Mouse (Mus musculus) myocyte (in vitro differentiated cells): ENCODE results near the gene Arhgef26. TPM values are rescaled to one million over a fixed set of nuclear protein-coding genes. Genes with fewer than 3 reads are reported as not detected.

Source experiments
- H3K27me3 ChIP-seq: one replicate; pipeline ENCODE4 v1.6.1; 2011; ENCODE audit not compliant: control insufficient read depth, insufficient read depth, insufficient read length
- H3K36me3 ChIP-seq: one replicate; pipeline ENCODE4 v1.6.1; 2011; ENCODE audit not compliant: control insufficient read depth, insufficient read depth
- H3K4me2 ChIP-seq: one replicate; pipeline ENCODE4 v1.6.1; 2011; ENCODE audit warnings: low read depth, control low read depth
- H3K4me3 ChIP-seq: one replicate; pipeline ENCODE4 v1.5.1; 2011; ENCODE audit warnings: mild to moderate bottlenecking, control low read depth, moderate library complexity
- H3K79me2 ChIP-seq: one replicate; pipeline ENCODE4 v1.6.1; 2011; ENCODE audit not compliant: control insufficient read depth, insufficient read depth
- H3ac ChIP-seq: one replicate; pipeline ENCODE4 v1.6.1; 2011; ENCODE audit not compliant: control insufficient read depth, insufficient read length
- CEBPB ChIP-seq: IDR thresholded peaks from 2 replicates; pipeline ENCODE4 v1.6.1; 2011; ENCODE audit warnings: mild to moderate bottlenecking, moderate library complexity; ENCODE audit not compliant: poor library complexity, insufficient read depth, severe bottlenecking
- E2F4 ChIP-seq: IDR thresholded peaks from one replicate; pipeline ENCODE4 v1.6.1; 2011; ENCODE audit warnings: mild to moderate bottlenecking, control low read depth, moderate library complexity; ENCODE audit not compliant: insufficient read depth
- MAX ChIP-seq: IDR thresholded peaks from one replicate; pipeline ENCODE4 v1.6.1; 2011; ENCODE audit warnings: low read depth, mild to moderate bottlenecking, control low read depth
- MYOD1 ChIP-seq, 3 experiments: IDR thresholded peaks; one replicate each; pipeline ENCODE4 v1.6.1; 2011; ENCODE audit warnings: control low read depth in 2 of 3, low read depth in 2 of 3, mild to moderate bottlenecking in 2 of 3, moderate library complexity in 1 of 3; ENCODE audit not compliant: insufficient read length in 2 of 3, control insufficient read depth in 1 of 3
- MYOG ChIP-seq, 3 experiments: IDR thresholded peaks; one replicate each; pipeline ENCODE4 v1.6.1; 2011; ENCODE audit warnings: control low read depth in 2 of 3, low read depth in 2 of 3, mild to moderate bottlenecking in 2 of 3; ENCODE audit not compliant: insufficient read length in 2 of 3, control insufficient read depth in 1 of 3, insufficient read depth in 1 of 3
- POLR2A ChIP-seq: IDR thresholded peaks from one replicate; pipeline ENCODE4 v1.6.1; 2011; ENCODE audit warnings: low read depth, mild to moderate bottlenecking, control low read depth, moderate library complexity; ENCODE audit not compliant: insufficient read length
- POLR2AphosphoS2 ChIP-seq: IDR thresholded peaks from one replicate; pipeline ENCODE4 v1.6.1; 2011; ENCODE audit warnings: low read depth, control low read depth; ENCODE audit not compliant: insufficient read length
- REST ChIP-seq: IDR thresholded peaks from one replicate; pipeline ENCODE4 v1.6.1; 2011; ENCODE audit warnings: mild to moderate bottlenecking, control low read depth, moderate library complexity; ENCODE audit not compliant: insufficient read depth, insufficient read length
- SRF ChIP-seq: IDR thresholded peaks from one replicate; pipeline ENCODE4 v1.6.1; 2011; ENCODE audit warnings: low read depth; ENCODE audit not compliant: control insufficient read depth, insufficient read length
- TCF12 ChIP-seq: IDR thresholded peaks from one replicate; pipeline ENCODE4 v1.6.1; 2011; ENCODE audit warnings: mild to moderate bottlenecking, control low read depth; ENCODE audit not compliant: poor library complexity, insufficient read depth, severe bottlenecking
- TCF3 ChIP-seq: IDR thresholded peaks from one replicate; pipeline ENCODE4 v1.6.1; 2011; ENCODE audit warnings: low read depth, control low read depth; ENCODE audit not compliant: insufficient read length
- USF1 ChIP-seq: IDR thresholded peaks from one replicate; pipeline ENCODE4 v1.6.1; 2011; ENCODE audit warnings: low read depth, mild to moderate bottlenecking, control low read depth, moderate library complexity
- polyA plus RNA-seq: library from polyadenylated mRNA; unstranded; fragments of >200 nt; fragmentation: generic; extraction: Trizol; gene quantifications from one replicate; pipeline ENCODE4 v1.2.1, GENCODE M21; 2012; ENCODE audit warnings: missing spikeins

Gene Arhgef26
- polyA plus RNA-seq, 1 experiment: 4.1 TPM

GRCm38 (mm10) chr3:62440431-62440969 lies 102.4 kb downstream of the Arhgef26 start:
- Histone ChIP-seq H3K36me3 (no peaks in the 10 kb centered on the region), H3K4me3 (no peak overlapping the region), H3K79me2 (no peaks in the 10 kb centered on the region), H3ac (no peak overlapping the region), H3K27me3 (no peaks in the 10 kb centered on the region), H3K4me2 (no peak overlapping the region)
- TF ChIP-seq USF1: no peak
- no peak for TF ChIP-seq POLR2AphosphoS2
- TF ChIP-seq SRF: no peak
- TF ChIP-seq REST: no peak
- TF ChIP-seq TCF12: no peak
- TF ChIP-seq MYOG (IDR thresholded peaks at IDR 0.05; ENCODE audit: control insufficient read depth in 1 of 3, insufficient read depth in 1 of 3, insufficient read length in 2 of 3, low read depth in 2 of 3): no peak
- no peak for TF ChIP-seq CEBPB
- no peak for TF ChIP-seq E2F4
- TF ChIP-seq MAX: no peak
- TF ChIP-seq POLR2A: no peak
- TF ChIP-seq TCF3: no peak
- no peak for TF ChIP-seq MYOD1 (IDR thresholded peaks at IDR 0.05; ENCODE audit: control insufficient read depth in 1 of 3, insufficient read length in 2 of 3, low read depth in 2 of 3)

- no peaks in the 10 kb centered on the region for H3K79me2 ChIP-seq
- no peaks in the 10 kb centered on the region for H3K36me3 ChIP-seq
- H3K4me2 ChIP-seq: no peak overlapping the region
- H3K4me3 ChIP-seq: no peak overlapping the region
- TF ChIP-seq POLR2A (no peak), POLR2AphosphoS2 (no peak), SRF (no peak), TCF12 (no peak), MAX (no peak), TCF3 (no peak)
- H3ac ChIP-seq: no peak overlapping the region
- H3K27me3 ChIP-seq: no peaks in the 10 kb centered on the region
These were observed 105.5 kb downstream of the Arhgef26 start for GRCm38 (mm10) chr3:62443582-62444194.

GRCm38 (mm10) chr3:62446271-62446670 lies 108.1 kb downstream of the Arhgef26 start:
- H3ac ChIP-seq: no peak overlapping the region
- no peak for TF ChIP-seq SRF
- no peak for TF ChIP-seq POLR2AphosphoS2
- no peak for TF ChIP-seq POLR2A
- no peak for TF ChIP-seq MAX
- no peak for TF ChIP-seq MYOD1 (IDR thresholded peaks at IDR 0.05; ENCODE audit: control insufficient read depth in 1 of 3, insufficient read length in 2 of 3, low read depth in 2 of 3)
- no peak for TF ChIP-seq CEBPB
- TF ChIP-seq USF1: no peak
- TF ChIP-seq TCF3: no peak
- no peak for TF ChIP-seq TCF12
- TF ChIP-seq MYOG (IDR thresholded peaks at IDR 0.05; ENCODE audit: control insufficient read depth in 1 of 3, insufficient read depth in 1 of 3, insufficient read length in 2 of 3, low read depth in 2 of 3): no peak
- no peak for TF ChIP-seq E2F4
- TF ChIP-seq REST: no peak
- H3K4me3 ChIP-seq: no peak overlapping the region
- H3K79me2 ChIP-seq: no peaks in the 10 kb centered on the region
- H3K27me3 ChIP-seq: no peaks in the 10 kb centered on the region
- H3K4me2 ChIP-seq: no peak overlapping the region
- H3K36me3 ChIP-seq: no peaks in the 10 kb centered on the region

- no peak overlapping the region for H3K4me2 ChIP-seq
- no peaks in the 10 kb centered on the region for H3K27me3 ChIP-seq
- H3ac ChIP-seq: no peak overlapping the region
- H3K36me3 ChIP-seq: no peaks in the 10 kb centered on the region
- no peak for TF ChIP-seq E2F4
- TF ChIP-seq MAX: no peak
- TF ChIP-seq USF1: no peak
- no peak for TF ChIP-seq TCF3
- TF ChIP-seq SRF: no peak
- TF ChIP-seq MYOD1 (IDR thresholded peaks at IDR 0.05; ENCODE audit: control insufficient read depth in 1 of 3, insufficient read length in 2 of 3, low read depth in 2 of 3): no peak
- no peak for TF ChIP-seq POLR2AphosphoS2
- TF ChIP-seq TCF12: no peak
- H3K79me2 ChIP-seq: no peaks in the 10 kb centered on the region
- H3K4me3 ChIP-seq: no peak overlapping the region
These were observed 109.0 kb downstream of the Arhgef26 start for GRCm38 (mm10) chr3:62447151-62447550.

- Histone ChIP-seq H3K36me3 (no peaks in the 10 kb centered on the region), H3K4me2 (no peak overlapping the region), H3K27me3 (no peaks in the 10 kb centered on the region), H3K4me3 (no peak overlapping the region), H3ac (no peak overlapping the region), H3K79me2 (no peaks in the 10 kb centered on the region)
- no peak for TF ChIP-seq POLR2AphosphoS2
- no peak for TF ChIP-seq SRF
- TF ChIP-seq USF1: no peak
- TF ChIP-seq MAX: no peak
- no peak for TF ChIP-seq POLR2A
- TF ChIP-seq REST: no peak
- no peak for TF ChIP-seq TCF3
- TF ChIP-seq CEBPB: no peak
- no peak for TF ChIP-seq MYOD1 (IDR thresholded peaks at IDR 0.05; ENCODE audit: control insufficient read depth in 1 of 3, insufficient read length in 2 of 3, low read depth in 2 of 3)
- TF ChIP-seq MYOG (IDR thresholded peaks at IDR 0.05; ENCODE audit: control insufficient read depth in 1 of 3, insufficient read depth in 1 of 3, insufficient read length in 2 of 3, low read depth in 2 of 3): no peak
These were observed 111.8 kb downstream of the Arhgef26 start for GRCm38 (mm10) chr3:62449871-62450496.
